Mouse (Mus musculus) fat pad, adult 2 months (tissue): ENCODE data around the gene Sh2d5.

Source experiments
- DNase-seq: peaks from one replicate; pipeline ENCODE4 v3.0.0-alpha.2; 2011; ENCODE audit warnings: low read depth, low spot score; ENCODE audit errors: extremely low read depth

Sh2d5 gene

DNA sequence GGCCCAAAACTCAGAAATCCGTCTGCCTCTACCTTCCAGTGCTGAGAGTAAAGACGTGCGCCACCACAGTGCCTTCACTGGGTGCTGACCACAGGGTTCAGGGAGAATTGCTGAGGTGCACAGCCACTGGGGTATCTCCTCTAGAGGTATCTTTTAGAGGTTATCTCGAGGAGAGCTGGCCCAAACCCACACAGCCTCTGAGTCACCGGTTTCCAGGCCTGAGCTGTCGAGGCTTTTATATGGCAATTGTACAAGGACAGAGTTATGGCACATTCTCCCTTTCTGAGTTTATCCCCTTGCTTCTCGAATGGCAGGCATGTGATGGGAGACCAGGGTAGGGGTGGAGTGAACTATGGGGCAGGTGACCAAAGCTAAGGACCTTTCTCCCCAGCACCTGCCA is 8.5 kb downstream of the Sh2d5 start:
- no peak for DNase-seq

DNA sequence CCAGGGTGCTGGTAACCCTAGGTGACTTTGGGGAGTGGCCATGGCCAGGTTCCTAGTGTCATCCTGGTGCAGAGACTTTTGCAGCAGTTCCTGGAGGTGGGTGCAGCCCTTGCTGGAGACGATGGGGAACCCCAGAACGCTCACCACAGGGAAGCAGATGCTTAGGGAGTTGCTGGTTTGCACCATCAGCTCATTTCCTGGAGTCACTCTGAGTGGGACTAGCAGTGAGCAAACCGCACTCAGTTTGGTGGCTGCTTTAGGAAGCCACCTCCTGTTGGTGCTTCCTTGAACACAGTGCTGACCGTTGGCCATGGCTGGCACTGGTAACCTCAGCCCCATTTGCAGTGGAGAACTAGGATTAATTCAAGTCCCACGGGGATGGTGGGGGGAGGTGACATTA is 9.3 kb downstream of the Sh2d5 start:
- DNase-seq = no peak

DNA sequence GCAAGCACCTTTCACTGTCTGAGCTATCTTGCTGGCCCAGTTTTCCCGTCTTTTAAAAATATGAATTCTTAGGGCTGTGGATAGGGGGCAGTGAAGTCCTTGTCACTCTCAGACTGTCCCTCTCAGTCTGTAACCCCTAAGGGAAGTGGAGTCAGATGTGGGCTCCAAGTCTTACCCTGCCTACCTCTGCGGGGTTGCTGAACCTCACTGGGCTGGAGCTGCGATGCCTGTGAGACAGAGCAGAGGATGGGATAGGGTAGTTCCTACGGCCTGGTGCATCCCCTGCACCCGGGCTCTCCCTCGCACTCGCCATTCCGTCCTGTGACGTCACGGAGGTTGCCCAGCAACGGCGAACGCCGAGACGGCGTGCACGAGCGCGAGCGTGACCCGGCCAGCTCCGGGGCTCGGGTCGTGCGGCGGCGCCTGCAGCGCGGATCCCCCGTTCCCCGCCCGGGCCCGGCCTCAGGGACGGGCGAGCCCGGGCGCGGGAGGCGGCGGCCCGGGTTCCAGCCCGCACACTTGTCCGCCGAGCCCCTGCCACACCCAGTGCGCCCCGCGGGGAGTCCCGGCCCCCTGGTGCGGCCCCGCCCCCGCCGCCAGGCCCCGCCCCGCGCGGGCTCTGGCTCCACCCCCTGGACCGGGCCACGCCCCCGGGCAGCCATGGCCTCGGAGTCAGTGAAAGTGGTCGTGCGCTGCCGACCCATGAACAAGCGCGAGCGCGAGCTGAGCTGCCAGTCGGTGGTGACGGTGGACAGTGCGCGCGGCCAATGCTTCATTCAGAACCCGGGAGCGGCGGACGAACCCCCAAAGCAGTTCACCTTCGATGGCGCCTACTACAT is 11.9 kb downstream of the Sh2d5 start:
- no peak for DNase-seq

DNA sequence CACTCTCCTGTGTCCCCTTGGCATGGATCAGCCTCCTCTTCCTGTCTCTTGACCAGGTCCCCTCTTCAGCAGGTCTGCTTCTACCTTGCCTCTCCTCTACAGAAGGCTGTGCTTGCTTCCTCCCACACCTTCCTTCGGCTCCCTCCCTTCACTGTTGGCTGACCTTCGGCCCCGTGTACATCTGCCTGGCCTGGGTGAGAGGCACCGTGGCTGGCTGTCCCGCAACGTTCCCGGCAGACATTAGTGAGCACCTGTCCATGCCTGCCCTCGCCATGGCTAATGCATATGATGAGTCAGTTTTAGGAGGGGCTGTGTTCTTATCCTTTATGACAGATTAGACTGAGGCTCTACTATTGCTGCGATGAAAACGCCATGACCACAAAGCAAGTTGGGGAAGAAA is 17.7 kb downstream of the Sh2d5 start:
- no peak for DNase-seq

DNA sequence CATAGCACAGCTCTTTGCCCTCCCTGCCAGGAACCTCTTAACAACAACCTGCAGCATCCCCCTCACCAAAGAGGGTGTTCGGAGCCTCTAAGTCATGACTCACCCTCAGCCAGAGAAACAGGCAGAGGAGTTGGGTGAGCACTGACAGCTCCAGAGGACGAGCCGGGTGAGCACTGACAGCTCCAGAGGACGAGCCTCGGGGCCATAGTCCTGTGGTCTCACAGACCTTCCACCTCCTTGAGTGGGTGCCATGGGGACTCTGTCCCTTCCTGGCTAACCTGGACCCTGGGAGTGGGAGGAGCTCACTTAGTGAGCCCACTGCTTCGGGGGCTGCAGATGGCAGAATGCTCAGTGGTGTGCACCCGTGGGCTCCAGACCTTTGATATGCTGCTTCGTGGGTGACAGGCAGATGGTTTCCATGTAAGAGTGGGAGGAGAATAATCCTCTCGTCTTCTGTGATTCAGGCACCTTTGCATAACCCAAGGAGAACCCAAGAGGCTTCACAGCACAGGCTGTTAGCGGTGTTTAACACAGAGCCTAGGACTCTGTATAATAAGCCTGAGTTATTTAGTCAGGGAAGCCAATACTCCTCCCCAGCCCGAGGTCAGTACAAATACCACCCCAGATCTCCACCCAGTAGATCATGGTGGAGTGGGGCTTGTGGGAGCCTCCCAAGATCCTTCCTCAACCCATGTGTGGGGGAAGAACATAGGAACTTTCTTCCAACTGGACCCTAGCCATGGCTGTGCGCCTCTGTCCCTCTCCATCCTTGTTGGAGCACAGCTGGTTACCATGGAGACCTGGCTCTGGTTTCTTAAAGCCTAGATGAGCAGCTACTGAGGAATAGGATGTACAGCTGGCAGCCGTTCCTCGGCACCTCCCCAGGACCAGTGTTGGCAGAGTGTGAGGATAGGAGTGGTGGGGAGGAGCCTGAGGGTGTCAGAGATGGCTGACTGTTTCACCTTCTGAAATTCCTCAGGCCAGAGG is 22.1 kb downstream of the Sh2d5 start:
- DNase-seq = no peak

DNA sequence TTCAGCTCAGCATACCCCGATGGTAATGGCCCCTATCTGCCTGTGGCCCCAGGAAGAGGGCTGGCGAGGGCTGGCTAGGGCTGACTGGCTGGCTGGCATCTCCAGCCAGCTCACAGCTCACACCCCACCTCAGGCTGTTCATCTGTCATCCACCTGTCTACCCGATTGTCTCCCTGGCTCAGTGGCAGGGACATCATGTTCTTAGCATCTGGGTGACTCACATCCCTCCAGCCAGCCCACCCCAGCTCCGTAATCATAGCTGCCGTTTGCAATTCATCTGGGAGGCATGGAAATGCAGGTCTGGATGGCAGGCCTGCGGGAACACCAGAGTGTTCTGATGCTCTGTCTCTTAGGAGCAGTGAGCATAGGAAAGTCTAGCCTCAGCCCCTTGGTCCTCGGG is 28.1 kb downstream of the Sh2d5 start:
- DNase-seq = no peak

DNA sequence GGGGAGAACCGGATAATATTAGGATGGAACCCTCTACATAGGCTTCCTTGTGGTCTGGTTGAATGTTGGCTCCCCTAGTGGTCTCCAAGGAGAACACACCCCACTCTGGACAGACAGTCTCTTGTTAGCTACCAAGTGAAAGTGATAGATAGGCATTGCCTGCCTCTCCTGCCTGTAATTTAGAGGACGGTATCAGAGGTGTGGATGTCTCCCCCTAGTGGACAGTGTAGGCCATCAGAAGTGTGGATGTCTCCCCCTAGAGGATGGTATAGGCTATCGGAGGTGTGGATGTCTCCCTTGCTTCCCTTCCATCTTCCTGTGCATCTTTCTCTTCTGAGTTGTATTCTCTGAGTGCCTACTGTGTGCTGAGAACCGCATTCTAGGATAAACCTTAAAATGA is 32.6 kb downstream of the Sh2d5 start:
- DNase-seq = no peak

DNA sequence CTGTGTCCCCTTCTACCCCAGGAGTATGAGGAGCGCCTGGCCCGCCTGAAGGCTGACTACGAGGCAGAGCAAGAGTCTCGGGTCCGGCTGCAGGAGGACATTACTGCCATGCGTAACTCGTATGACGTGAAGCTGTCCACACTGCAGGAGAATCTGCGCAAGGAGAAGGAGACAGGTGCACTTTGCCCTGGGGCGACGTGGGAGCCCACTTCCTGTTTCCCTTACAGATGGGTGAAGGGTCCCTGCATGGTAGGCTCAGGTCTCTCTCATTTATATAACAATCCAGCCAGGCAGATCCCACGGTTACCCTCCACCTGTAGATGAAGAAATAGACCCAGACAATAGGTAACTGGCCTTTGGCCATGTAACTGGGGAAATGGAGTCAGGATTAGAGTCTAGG is 36.2 kb downstream of the Sh2d5 start:
- no peak for DNase-seq

DNA sequence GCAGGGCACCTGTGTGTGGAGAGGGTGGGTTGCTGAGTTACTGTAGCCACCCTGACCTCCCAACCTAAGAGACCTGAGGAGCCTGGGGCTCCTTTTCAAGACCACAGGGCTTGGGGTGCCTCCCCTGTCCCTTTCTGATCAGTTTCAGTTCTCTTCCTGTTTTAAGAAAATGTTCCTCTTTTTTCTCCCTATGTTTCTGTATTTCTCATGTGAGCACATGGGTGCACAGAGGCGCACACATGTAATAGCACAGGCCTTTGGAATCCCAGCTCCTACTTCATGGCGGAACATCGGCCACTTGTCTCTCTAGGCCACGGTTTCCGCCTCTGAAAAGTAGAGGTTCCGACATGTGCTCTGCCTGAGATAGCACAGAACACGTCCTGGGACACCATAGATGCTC is 38.5 kb downstream of the Sh2d5 start:
- no peak for DNase-seq

DNA sequence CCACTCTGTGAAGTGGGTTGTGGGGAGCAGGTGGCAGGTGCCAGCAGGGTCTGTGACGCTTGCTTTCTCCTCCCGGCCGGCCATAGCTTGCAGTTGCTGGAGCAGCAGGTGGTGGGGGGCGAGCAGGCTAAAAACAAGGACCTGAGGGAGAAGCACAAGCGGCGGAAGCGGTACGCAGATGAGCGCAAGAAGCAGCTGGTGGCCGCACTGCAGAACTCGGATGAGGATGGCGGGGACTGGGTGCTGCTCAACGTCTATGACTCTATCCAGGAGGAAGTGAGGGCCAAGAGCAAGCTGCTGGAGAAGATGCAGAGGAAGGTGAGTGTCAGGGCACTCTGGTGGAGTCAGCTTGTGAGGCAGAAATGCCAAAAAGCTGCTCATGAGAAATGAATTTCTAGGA is 41.8 kb downstream of the Sh2d5 start:
- DNase-seq = no peak

DNA sequence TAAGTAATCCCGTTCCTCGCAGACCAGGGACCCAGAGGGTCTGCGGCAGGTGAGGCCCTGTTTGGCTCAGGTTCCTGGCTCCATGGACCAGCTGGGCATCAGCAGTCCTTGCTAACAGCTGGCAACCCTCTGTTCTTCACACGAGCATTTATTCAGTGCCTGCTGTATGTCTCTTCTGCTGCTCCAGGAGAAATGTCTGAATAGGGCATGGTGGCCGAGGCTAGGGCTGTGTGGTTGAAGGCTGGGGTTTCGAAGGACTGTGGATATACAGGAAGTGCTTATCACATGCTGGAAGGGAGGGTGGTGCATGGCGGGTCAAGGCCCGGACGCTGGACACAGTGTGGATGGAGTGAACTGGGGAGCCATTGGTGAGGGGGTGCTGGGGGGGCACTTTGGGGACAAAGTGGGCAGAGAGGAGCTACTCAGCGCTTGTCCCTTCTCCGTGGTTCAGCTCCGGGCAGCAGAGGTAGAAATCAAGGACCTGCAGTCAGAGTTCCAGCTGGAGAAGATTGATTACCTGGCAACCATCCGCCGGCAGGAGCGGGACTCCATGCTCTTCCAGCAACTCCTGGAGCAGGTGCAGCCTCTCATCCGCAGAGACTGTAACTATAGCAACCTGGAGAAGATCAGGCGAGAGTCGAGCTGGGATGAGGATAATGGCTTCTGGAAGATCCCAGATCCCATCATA is 43.2 kb downstream of the Sh2d5 start:
- DNase-seq = no peak

DNA sequence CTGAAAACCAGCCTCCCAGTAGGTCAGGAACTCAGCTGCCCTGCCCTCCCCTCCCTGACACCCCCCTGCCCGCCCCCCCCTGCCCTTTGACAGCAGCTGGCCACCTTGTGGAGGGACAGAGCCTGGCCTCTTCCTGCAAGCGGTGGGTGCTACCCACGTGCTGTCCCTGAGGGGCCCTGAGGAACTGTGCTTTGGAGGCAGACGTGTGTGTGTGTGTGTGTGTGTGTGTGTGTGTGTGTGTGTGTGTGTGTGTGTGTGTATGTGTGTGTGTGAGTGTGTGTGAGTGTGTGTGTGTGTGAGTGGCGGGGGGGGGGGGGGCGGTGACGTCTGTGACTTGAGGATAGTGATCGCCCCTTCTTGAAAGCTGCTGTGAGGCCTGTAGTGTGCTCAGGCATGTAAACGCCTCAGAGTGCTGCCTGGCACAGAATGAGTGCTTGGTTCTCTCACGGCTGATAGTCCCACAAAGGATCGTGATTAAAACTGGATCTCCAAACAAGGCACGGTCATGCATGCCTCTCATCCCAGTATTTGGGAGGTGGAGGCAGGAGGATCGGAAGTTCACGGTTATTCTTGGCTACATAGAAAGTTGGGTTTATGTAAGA is 43.8 kb downstream of the Sh2d5 start:
- no peak for DNase-seq

DNA sequence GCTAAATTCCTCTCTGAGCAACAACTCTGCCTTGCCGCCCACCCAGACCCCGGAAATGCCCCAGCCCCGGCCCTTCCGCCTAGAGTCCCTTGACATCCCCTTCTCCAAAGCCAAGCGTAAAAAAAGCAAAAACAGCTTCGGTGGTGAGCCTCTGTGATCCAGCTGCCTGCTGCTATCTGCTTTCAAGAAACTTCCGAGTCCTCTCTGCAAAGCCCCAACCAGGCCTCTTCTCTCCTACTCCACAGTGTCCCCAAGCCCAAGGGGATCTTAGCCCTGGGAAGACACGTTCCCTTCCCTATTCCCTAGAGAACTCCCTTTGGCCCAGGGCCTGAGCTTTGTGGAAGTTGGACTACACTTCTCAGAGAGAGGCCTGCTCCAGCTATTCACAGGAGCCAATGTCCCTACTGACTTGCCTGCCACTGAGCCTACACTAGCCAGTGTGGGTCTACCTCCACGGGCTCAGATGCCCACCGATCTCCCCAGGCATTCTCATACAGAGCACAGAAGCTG is 51.1 kb downstream of the Sh2d5 start:
- no peak for DNase-seq

DNA sequence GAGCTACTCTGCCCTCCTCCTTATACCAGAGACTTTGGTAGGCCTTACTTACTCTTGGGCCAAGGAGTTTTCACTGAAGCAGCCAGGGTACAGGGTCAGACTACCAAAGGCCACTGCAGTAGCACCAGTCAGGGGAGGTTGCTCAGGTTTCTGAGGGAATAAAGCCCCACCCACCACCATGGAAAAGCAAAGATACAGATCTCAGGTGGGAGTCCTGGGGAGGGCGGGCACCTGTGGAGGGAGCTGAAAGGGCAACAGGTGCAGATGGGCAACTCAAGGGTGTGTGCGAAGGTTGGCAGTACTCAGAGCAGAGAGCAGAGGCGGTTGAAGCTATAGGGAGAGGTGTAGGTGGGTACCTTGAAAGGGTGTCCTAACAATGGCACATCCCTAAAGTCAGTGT is 52.8 kb downstream of the Sh2d5 start:
- no peak for DNase-seq

DNA sequence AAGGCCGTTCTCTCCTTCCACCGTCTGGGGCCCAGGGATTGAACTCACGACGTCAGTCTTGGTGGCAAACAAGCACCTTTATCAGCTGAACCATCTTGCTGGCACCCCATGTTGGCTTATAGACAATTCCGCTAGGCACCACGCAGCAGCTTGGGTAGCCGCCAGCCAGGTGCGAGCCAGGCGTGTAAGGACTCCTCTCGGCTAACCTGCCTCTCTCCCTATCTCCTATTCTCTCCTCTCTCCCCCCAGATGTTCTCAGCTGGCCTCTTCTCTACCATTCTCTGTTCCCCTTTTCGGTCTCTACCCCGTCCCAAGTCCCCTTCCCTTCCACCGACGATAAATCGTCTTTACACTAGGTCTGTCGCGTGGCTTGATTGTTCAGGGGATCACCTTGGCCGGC is 53.5 kb downstream of the Sh2d5 start:
- DNase-seq = no peak

DNA sequence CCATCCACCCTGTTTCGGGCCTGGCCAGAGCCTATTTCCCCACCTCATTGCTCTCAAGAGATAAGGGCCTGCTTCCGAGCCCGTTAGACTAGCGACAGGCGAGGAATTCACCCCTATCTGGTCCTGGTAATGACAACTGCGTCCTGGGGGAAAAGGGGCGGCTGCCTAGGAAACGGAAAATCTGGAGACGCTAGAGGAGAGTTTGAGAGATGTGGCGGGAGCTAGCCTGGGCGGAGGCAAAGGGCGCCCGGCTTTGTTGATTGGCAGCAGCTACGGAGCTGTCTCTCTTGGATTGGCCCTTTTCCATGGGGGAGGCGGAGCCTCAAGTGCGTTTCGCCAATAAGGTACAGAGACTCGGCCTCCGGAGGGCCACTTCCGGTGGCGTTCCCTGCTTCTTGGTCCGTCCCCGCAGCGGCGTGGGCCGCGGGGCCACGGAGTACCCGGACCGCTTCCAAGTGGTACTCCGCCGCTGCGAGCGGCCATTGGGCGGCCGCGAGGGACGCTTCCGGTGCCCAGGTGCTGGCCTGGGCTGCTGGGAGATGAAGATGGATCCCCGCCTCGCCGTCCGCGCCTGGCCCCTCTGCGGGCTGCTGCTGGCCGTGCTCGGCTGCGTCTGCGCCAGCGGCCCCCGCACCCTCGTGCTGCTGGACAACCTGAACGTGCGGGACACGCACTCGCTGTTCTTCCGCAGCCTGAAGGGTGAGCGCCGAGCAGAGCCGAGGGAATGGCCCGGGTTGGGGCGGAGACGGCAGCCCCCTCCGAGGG is 54.3 kb downstream of the Sh2d5 start, which contains the start of gene Ddost:
TSS of gene Ddost (plus strand) at position 391 of the 765 bp plus-strand sequence.
- DNase-seq = peak; percentile 84

DNA sequence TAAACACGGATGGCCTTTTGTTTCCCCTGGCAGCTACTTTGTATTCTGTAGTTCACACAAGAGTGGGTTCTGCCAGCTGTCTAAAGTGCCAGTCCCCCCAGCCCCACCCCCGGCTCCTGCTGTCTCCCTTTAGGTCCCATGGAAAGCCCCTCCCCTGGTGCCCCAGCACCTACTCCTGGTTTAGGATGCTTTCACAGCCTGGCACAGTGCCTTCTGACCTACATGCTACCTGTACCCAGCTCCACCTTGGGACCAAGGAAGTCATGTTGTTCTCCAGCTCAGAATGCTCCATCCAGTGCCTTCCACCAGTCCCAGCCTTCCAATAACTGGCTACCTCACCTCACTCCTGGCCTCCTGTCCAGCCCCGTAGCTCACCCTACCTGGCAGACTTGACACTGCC is 56.8 kb downstream of the Sh2d5 start:
- no peak for DNase-seq

DNA sequence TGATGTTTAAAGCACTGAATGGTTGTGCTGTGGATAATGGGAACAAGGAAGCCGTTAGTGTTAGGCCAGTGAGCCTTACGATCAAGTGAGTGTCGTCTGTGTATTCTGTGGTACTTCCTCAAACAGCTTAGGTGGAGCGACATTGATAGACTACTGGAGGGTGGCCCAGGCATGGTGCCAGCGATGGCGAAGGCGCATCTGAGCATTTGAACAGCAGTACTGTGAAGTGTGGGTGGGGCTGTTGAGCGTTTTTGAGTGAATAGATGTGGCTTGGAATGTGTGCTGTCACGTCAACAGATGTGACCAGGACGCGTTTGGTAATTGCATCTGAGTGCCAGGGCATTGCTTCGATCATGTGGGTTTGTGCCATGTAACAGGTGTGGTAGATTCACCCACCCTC is 57.5 kb downstream of the Sh2d5 start:
- DNase-seq = no peak

DNA sequence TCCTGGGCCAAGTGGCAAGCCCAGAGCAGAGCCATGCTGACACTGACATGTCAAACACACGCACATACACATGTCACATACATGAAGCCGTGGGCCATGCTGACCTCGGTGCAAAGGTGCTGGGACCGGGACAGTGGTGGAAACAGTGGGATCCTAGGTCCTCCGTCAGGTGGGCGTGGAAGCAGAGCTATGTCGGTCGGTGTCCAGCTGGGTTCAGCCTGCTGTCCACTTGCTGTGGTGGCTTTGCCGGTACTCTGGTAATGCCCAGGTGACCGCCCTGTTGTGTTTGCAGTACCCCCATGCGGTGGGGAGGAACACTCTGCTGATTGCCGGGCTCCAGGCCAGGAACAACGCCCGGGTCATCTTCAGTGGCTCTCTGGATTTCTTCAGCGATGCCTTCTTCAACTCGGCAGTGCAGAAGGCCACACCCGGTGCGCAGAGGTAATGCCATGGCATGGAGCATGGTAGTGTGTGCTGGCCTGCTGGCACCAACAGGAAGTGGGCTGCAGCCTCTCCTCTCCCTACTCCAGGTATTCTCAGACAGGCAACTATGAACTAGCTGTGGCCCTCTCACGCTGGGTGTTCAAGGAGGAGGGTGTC is 60.2 kb downstream of the Sh2d5 start:
- DNase-seq = no peak
